Mouse (Mus musculus): ENCODE data around the gene Cpd. TPM values are rescaled to one million over a fixed set of nuclear protein-coding genes. Genes with fewer than 3 reads are reported as not detected.

Cpd gene
- total and polyA plus RNA-seq, 3 experiments: 11.2 to 28.5 (median 27.7) TPM

DNA sequence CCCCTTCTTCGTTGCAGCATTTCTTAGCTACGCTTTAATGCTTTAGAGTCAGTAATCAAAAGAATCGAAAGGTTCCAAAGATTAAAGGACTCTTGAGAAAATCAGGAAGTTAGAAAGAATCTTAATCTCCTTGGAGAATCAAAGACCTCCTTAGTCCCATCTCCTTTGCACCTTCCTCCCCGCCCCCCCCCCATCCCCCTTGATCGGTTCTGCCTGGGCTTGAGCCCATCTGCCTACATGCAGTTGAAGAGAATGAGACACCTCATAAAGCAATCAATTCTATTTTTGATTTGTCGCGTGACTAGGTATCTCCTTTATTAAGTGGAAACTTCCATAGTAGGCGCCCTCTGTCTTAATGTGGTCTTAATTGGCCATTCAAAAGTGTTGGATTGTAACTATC, 536 bp upstream of the Cpd start:
- peak overlapping the region; percentile 62; the same call in 1 of the 2 replicates for H3K4me2 ChIP-seq (ENCODE audit: insufficient read depth, low read depth, poor library complexity, severe bottlenecking)

DNA sequence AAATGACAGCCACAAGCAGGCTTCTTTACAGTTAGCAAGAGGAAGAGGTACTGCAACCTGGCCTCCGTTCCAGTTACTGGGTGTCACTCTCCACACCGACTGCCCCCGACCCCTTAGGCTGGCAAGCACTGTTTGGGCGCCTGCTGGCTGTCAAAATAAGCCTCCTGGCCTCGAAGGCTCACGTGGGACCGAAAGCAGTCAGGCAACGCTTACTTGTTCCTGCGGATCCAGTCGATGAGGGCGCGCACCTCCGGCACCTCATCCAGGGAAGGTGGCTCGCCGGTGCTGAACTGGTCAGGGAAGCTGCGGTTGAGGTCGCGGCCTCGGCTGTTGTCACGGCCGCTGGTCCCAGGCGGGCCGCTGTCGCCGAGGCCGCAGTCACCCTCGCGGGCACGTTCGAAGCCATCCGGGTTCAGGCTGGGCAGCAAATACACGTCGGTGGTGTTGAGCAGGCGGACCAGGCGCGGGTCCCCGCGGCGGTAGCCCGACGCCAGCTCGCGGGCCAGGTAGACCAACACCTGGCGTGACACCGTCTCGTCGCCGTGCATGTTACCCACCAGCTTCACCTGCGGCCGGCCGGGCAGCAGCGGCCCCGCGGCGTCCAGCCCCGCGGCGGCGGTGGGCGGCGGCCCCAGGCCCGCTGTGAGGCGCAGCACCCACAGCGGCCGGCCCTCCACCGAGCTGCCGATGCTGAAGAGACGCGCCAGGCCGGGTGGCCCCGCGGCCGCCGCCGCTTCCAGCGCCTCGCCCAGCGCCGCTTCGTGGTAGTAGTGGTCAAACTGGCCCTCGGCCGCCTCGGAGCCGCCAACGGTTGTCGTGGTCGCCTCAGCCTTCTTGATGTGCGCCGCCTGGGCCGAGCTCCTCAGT, 574 bp downstream of the Cpd start:
- dilution Hi-C loops (cut with MboI; ENCODE audit: extremely low pct_ligation_motif_present, extremely low pct_unique_long_range_greater_than_20kb, low sequenced_read_pairs): no loop called here
- Histone ChIP-seq H3K4me3 (replicated peaks in 1 of 3; ENCODE audit: low read depth in 2 of 3, low read length in 2 of 3, poor library complexity in 1 of 3) (peak overlapping the region; percentile 42 to 68 (median 68)), H3K79me2 (replicated peaks; ENCODE audit: control insufficient read depth, extremely low read depth, insufficient read depth, poor library complexity, severe bottlenecking) (no peaks in the 10 kb centered on the region; the same call in none of the 2 replicates), H3K27ac (ENCODE audit: insufficient read depth, low read depth) (peak overlapping the region; percentile 60), H3K9me3 (replicated peaks; ENCODE audit: low read length) (peaks cover 13% of the 10 kb centered on the region), H3K4me2 (ENCODE audit: insufficient read depth, low read depth, poor library complexity, severe bottlenecking) (peak overlapping the region; percentile 62), H3K4me1 (ENCODE audit: control insufficient read depth in 1 of 2, insufficient read depth in 2 of 2) (peaks cover 3 to 36% of the 10 kb centered on the region in 2 experiments), H3K36me3 (replicated peaks in 1 of 2; ENCODE audit: control insufficient read depth in 1 of 2, insufficient read depth in 1 of 2, low read length in 1 of 2) (no peaks in the 10 kb centered on the region), H3K9ac (ENCODE audit: insufficient read depth, low read depth) (peak overlapping the region; percentile 58), H3K27me3 (replicated peaks) (peaks cover 29% of the 10 kb centered on the region)
- peak; percentile 63 for DNase-seq (ENCODE audit: extremely low read depth)
- in situ Hi-C loops (cut with MboI; ENCODE audit: low pct_ligation_motif_present, low pct_unique_long_range_greater_than_20kb, low sequenced_read_pairs): no loop called here
- TF ChIP-seq JUND (conservative IDR thresholded peaks at IDR 0.05; ENCODE audit: low read depth, low read length): no peak
- TF ChIP-seq UBTF (IDR thresholded peaks at IDR 0.05; ENCODE audit: low read depth, low read length): 0 out of 2 replicates have a peak, but pooled peaks have one; percentile 42
- TF ChIP-seq TCF12 (IDR thresholded peaks at IDR 0.05; ENCODE audit: low read depth, low read length): no peak

More for the DNA sequence above, 536 bp upstream of the Cpd start:
- peaks cover 18% of the 10 kb centered on the region for H3K9me3 ChIP-seq (replicated peaks; ENCODE audit: low read length)
- H3K4me3 ChIP-seq (replicated peaks in 1 of 3; ENCODE audit: low read depth in 2 of 3, low read length in 2 of 3, poor library complexity in 1 of 3): peak overlapping the region in 2 of 3 experiments; percentile 42 to 68
- TF ChIP-seq MAX (IDR thresholded peaks at IDR 0.05; ENCODE audit: low read length) (no peak), ETS1 (conservative IDR thresholded peaks at IDR 0.05; ENCODE audit: low read depth, low read length) (no peak), MXI1 (IDR thresholded peaks at IDR 0.05; ENCODE audit: low read depth, low read length) (no peak), USF2 (conservative IDR thresholded peaks at IDR 0.05; ENCODE audit: low read depth, low read length) (no peak), ZNF384 (IDR thresholded peaks at IDR 0.05; ENCODE audit: low read depth, low read length) (no peak), GABPA (IDR thresholded peaks at IDR 0.05; ENCODE audit: insufficient replicate concordance, low read depth, low read length) (no peak), MYC (IDR thresholded peaks at IDR 0.05; ENCODE audit: low read depth, low read length) (no peak), USF1 (IDR thresholded peaks at IDR 0.05; ENCODE audit: low read depth, low read length) (no peak), ELF1 (IDR thresholded peaks at IDR 0.05; ENCODE audit: low read depth, low read length) (no peak), CHD1 (IDR thresholded peaks at IDR 0.05; ENCODE audit: low read depth, low read length) (no peak), NELFE (IDR thresholded peaks at IDR 0.05; ENCODE audit: low read depth, low read length) (no peak), ZC3H11A (IDR thresholded peaks at IDR 0.05; ENCODE audit: low read depth, low read length) (no peak), UBTF (IDR thresholded peaks at IDR 0.05; ENCODE audit: low read depth, low read length) (no peak), POLR2A (IDR thresholded peaks at IDR 0.05; ENCODE audit: low read depth, low read length) (no peak), RCOR1 (conservative IDR thresholded peaks at IDR 0.05; ENCODE audit: low read depth, low read length) (no peak), TBP (conservative IDR thresholded peaks at IDR 0.05; ENCODE audit: low read depth, low read length) (no peak)
- no peaks in the 10 kb centered on the region for H3K36me3 ChIP-seq (replicated peaks in 1 of 2; ENCODE audit: control insufficient read depth in 1 of 2, insufficient read depth in 1 of 2, low read length in 1 of 2)
- DNase-seq (ENCODE audit: extremely low read depth): no peak
- H3K9ac ChIP-seq (ENCODE audit: insufficient read depth, low read depth): no peak overlapping the region
- H3K27me3 ChIP-seq (replicated peaks): peaks cover 29% of the 10 kb centered on the region
- H3K4me1 ChIP-seq (ENCODE audit: control insufficient read depth in 1 of 2, insufficient read depth in 2 of 2): peaks cover 3 to 36% of the 10 kb centered on the region in 2 experiments
- dilution Hi-C loops (cut with MboI; ENCODE audit: extremely low pct_ligation_motif_present, extremely low pct_unique_long_range_greater_than_20kb, low sequenced_read_pairs) (no loop called here), in situ Hi-C loops (cut with MboI; ENCODE audit: low pct_ligation_motif_present, low pct_unique_long_range_greater_than_20kb, low sequenced_read_pairs) (no loop called here)
- H3K27ac ChIP-seq (ENCODE audit: insufficient read depth, low read depth): no peak overlapping the region
- H3K79me2 ChIP-seq (replicated peaks; ENCODE audit: control insufficient read depth, extremely low read depth, insufficient read depth, poor library complexity, severe bottlenecking): no peaks in the 10 kb centered on the region; the same call in none of the 2 replicates

Data from CH12.LX (cell line).